Mouse (Mus musculus) midbrain, embryonic 11.5 days (tissue): Measurements from ENCODE around the gene Rpl13. TPM values are rescaled to one million over a fixed set of nuclear protein-coding genes. Genes with fewer than 3 reads are reported as not detected.

ENCODE experiments used
- ATAC-seq: fragments of 200-750 bp; cut with Nextera tagmentation; 2 replicates; pipeline ENCODE4 v1.8.0; 2017; ENCODE audit warnings: moderate TSS enrichment, moderate library complexity; ENCODE audit not compliant: low FRiP score
- DNase-seq: peaks from one replicate; pipeline ENCODE4 v3.0.0; 2015; ENCODE audit warnings: low spot score; ENCODE audit errors: missing footprints
- H3K27ac ChIP-seq: fragments of 300-500 bp; sonication (generic); 2 replicates; pipeline ENCODE4 v1.5.1; 2014; ENCODE audit warnings: low read depth, low read length
- H3K27me3 ChIP-seq: fragments of 300-500 bp; sonication (generic); 2 replicates; pipeline ENCODE4 v1.6.1; 2014; ENCODE audit warnings: mild to moderate bottlenecking, low read length, moderate library complexity, mixed read lengths; ENCODE audit not compliant: control insufficient read depth, insufficient read depth
- H3K36me3 ChIP-seq: fragments of 300-500 bp; sonication (generic); 2 replicates; pipeline ENCODE4 v1.6.1; 2014; ENCODE audit warnings: mild to moderate bottlenecking, low read length, moderate library complexity, mixed read lengths; ENCODE audit not compliant: control insufficient read depth, insufficient read depth
- H3K4me1 ChIP-seq: fragments of 300-500 bp; sonication (generic); 2 replicates; pipeline ENCODE4 v1.6.1; 2014; ENCODE audit warnings: low read length; ENCODE audit not compliant: control insufficient read depth, insufficient read depth
- H3K4me2 ChIP-seq: fragments of 300-500 bp; sonication (generic); 2 replicates; pipeline ENCODE4 v1.6.1; 2014; ENCODE audit warnings: mild to moderate bottlenecking, moderate library complexity
- H3K4me3 ChIP-seq: fragments of 300-500 bp; sonication (generic); 2 replicates; pipeline ENCODE4 v1.5.1; 2014; ENCODE audit warnings: low read depth, low read length
- H3K9ac ChIP-seq: fragments of 300-500 bp; sonication (generic); 2 replicates; pipeline ENCODE4 v1.6.1; 2014; ENCODE audit warnings: low read length
- H3K9me3 ChIP-seq: fragments of 300-500 bp; sonication (generic); 2 replicates; pipeline ENCODE4 v1.6.1; 2016; ENCODE audit warnings: low read length; ENCODE audit not compliant: control insufficient read depth
- WGBS: fragments of 180-500 bp; shearing (Covaris S2); extraction: QIAGEN DNeasy Blood & Tissue Kit; methylation state at CpG from one replicate; pipeline ENCODE4 v1.1.7; 2014; 5-methylcytosine and 5-hydroxymethylcytosine counted together
- polyA plus RNA-seq: library from polyadenylated mRNA; unstranded; fragments of >200 nt; fragmentation: Nextera tagmentation; extraction: Ambion mirVana; gene quantifications from 2 replicates; pipeline ENCODE4 v1.2.1, GENCODE M21; 2014

The Rpl13 gene
- polyA plus RNA-seq, result 1,312 and 1,403 TPM in 2 replicates

DNA sequence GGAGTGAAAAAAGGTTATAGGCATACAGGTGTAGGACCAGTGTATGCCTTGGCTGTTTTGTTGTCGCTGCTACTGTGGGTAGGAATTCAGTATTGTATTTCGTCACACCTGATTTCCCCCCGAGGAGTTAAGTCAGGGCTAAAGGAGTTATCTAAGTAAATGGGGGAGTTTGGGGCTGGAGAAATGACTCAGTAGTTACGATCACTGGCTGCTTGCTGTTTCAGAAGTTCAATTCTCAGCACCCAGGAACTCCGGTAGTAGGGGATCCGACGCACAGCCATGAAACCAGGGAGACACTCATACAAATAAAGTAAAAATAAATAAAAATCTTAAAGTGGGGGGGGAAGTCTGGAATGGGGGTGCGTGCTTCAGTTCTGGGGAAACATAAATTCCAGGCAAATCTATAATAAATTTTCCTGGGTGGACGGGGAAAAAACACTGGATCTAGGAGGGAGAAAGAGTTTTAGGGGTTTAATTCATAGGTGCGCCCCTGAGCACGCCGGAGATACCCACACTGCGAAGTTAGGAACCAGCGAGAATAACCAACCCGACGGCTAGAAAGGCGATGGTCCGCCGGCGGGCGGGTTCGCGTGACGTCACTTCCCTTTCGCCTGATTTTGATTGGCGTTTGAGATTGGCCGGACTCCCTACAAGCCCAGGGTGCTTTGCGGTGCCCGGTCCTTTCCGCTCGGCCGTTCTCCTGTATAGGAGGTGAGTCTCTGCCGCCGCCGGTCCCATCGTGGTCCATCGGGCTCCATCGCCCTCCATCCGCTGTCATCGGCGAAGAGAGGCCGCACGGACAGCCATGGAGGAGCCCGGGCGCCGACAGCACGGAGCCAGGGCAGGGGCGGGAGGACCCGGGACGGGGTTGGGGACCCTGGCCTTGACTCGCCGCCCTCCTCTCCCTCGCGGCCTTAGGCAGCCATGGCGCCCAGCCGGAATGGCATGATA is at the start of gene Rpl13:
Gene Rpl13, plus strand, starts transcription at position 616 of the 951 bp plus-strand sequence.
- 1% methylated on average over 56 of the region's 56 CpGs for WGBS

DNA sequence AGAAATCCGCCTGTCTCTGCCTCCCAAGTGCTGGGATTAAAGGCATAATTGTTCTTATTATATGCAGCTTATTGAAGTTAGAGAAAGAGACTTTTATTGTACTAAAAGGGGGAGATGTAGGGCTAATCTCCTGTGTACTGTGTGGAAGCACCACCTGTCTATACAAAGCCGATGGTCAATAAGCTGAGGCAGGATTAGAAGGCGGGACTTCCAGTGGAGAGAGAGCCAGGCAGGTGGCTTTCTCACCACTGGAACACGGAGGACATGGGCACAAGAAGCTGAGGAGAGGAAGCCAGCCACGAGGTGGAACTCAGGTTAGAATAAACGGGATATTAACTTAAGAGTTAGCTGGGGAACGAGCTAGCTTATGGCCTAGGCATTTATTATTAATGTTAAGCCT is 39.4 kb upstream of the Rpl13 start, which contains the start of gene Spg7:
Gene Spg7, plus strand, starts transcription at position 222 of the 400 bp plus-strand sequence.
- ATAC-seq (no peak), DNase-seq (peak; percentile 33)
- Histone ChIP-seq H3K4me3 (no peak within 1 kb of the TSS), H3K27me3 (no peaks in the 10 kb centered on the region), H3K9me3 (no peaks in the 10 kb centered on the region), H3K36me3 (no peaks in the 10 kb centered on the region), H3K27ac (no peak within 1 kb of the TSS), H3K4me2 (no peak within 1 kb of the TSS), H3K9ac (no peak within 1 kb of the TSS), H3K4me1 (peaks cover 17% of the 10 kb centered on the region)
- WGBS, result 73% methylated on average over 7 of the region's 7 CpGs

More for the DNA sequence above, at the start of gene Rpl13:
- H3K36me3 ChIP-seq, result peaks cover 7% of the 10 kb centered on the region
- ATAC-seq, result peak; percentile 95
- H3K4me2 ChIP-seq, result peak within 1 kb of the TSS; percentile 92
- H3K9ac ChIP-seq, result peak within 1 kb of the TSS; percentile 97
- H3K27ac ChIP-seq, result peak within 1 kb of the TSS; percentile 91
- no peaks in the 10 kb centered on the region for H3K27me3 ChIP-seq
- H3K4me3 ChIP-seq, result peak within 1 kb of the TSS; percentile 84
- no peaks in the 10 kb centered on the region for H3K9me3 ChIP-seq
- peak; percentile 100 for DNase-seq
- peaks cover 11% of the 10 kb centered on the region for H3K4me1 ChIP-seq

DNA sequence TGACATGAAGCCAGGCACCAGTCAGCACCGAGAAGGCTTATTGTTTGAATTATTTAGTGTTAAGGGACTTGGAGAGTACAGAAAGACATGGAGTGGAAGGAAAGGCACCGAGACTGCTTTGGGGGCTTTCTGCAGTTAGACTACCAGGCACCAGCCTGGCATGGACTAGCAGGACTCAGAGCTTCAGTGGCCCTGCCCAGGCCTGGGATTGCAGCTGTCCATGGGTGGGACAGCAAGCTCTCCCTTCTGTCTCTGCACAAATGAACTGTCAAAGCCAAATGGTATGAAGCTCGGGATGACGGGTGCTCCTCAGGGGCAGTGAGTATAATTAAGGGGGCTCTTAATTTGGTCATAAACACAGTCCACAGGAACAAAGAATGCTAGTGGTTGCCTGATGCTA is 38.1 kb upstream of the Rpl13 start:
- H3K4me2 ChIP-seq, result peak overlapping the region; percentile 42
- H3K9me3 ChIP-seq, result no peaks in the 10 kb centered on the region
- H3K27me3 ChIP-seq, result no peaks in the 10 kb centered on the region
- 88% methylated on average over 4 of the region's 4 CpGs for WGBS
- no peak overlapping the region for H3K4me3 ChIP-seq
- H3K4me1 ChIP-seq, result peaks cover 17% of the 10 kb centered on the region
- DNase-seq (no peak), ATAC-seq (no peak)
- no peak overlapping the region; the same call in 1 of the 2 replicates for H3K9ac ChIP-seq
- no peaks in the 10 kb centered on the region for H3K36me3 ChIP-seq
- no peak overlapping the region for H3K27ac ChIP-seq

DNA sequence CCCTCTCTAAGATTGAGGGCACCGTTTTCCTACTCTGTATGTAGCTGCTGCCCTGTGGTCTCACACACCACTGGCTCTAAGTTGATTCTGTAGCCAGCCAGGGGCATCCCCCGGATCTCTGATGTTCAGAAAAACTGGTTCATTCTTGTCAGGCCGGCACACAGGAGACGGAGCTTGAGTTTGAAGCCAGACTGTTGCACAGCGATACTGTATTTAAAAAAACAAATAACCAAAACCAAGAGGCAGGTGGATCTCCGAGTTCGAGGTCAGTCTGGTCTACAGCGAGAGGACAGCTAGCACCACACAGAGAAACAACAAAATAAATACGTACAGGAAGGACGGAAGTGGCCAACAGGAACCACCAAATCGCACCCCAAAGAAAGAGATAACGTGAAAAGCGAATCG is 37.3 kb upstream of the Rpl13 start:
- DNase-seq, result no peak

DNA sequence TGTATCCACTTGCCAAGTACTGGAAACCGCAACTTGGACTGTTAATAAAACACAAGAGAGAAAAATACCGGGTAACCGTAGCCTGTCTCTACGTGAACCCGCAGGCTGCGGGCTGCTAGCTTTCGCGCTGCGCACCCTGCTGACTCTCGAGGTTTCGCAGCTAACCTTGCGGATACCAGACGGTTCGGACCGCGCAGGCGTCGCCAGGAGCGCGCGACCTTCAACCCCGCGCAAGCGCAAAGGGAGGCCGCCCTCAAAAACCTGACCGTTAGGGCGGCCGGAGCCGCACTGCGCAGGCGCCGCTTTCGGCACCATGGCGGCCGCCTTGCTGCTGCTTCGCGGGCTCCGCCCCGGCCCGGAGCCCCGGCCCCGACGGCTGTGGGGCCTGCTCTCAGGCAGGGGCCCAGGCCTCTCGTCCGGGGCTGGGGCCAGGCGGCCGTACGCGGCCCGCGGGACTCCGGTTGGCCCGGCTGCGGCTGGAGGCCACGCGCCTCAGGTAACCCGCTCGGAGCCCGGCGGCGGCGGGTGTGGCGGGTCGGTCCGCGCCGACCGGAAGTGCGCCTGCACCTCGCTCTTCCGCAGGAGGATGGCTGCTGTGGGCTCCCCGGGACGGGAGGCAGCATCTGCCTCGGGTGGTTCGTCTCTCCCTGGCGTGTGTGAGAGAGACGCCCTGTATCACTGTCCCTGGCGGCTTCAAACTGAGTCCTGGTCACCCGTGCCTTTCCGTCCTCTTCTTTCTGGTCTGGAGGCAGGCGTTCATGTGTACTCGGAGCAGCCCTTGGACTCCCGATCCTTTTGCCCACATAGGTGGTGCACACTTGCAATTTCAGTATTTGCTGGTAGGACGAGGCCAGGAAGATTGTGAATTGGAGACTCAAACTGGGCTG is 36.7 kb upstream of the Rpl13 start:
- Histone ChIP-seq H3K27ac (peak overlapping the region; percentile 83), H3K4me3 (peak overlapping the region; percentile 91), H3K36me3 (no peaks in the 10 kb centered on the region), H3K4me1 (peaks cover 17% of the 10 kb centered on the region), H3K4me2 (peak overlapping the region; percentile 82), H3K27me3 (no peaks in the 10 kb centered on the region), H3K9me3 (no peaks in the 10 kb centered on the region), H3K9ac (peak overlapping the region; percentile 97)
- WGBS, result under 1% methylated on average over 78 of the region's 84 CpGs
- ATAC-seq (peak; percentile 96), DNase-seq (peak; percentile 100)

More for the DNA sequence above, 37.3 kb upstream of the Rpl13 start:
- WGBS, result under 1% methylated on average over 14 of the region's 14 CpGs
- Histone ChIP-seq H3K27me3 (no peaks in the 10 kb centered on the region), H3K4me2 (peak overlapping the region; percentile 42), H3K36me3 (no peaks in the 10 kb centered on the region), H3K9me3 (no peaks in the 10 kb centered on the region), H3K9ac (peak overlapping the region; percentile 97), H3K27ac (peak overlapping the region; percentile 62; the same call in 1 of the 2 replicates), H3K4me3 (peak overlapping the region; percentile 91), H3K4me1 (peaks cover 17% of the 10 kb centered on the region)
- ATAC-seq, result peak; percentile 25; the same call in 1 of the 2 replicates

DNA sequence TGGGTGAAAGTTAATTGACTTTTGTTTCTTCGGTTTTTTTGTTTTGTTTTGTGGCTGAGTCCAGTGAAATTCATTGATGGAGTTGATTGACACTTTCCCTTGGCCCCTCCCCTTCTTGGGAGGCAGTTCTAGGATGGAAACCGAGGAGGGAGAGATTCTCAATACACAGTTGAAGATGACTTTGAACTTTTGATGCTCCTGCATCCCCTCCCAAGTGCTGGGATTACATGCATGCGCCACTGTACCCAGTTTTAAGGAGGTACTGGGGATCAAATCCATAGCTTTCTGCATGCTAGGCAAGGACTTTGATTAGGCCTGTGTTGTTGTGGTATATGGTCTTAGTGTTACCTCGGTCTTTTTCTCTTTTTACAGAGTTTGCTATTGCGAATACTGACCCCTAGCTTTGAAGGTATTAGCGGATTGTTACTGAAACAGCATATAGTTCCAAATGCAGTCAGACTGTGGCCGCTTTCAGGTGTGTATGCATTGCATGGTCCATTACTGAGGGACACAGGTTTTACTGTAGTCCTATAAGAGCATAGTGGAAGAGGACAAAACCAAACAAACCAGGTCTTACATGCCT is 36.0 kb upstream of the Rpl13 start:
- no peak for DNase-seq
- no peaks in the 10 kb centered on the region for H3K27me3 ChIP-seq
- H3K9me3 ChIP-seq, result no peaks in the 10 kb centered on the region
- 0 out of 2 replicates have a peak, but pooled peaks have one; percentile 10 for ATAC-seq
- H3K4me1 ChIP-seq, result peaks cover 17% of the 10 kb centered on the region
- H3K36me3 ChIP-seq, result no peaks in the 10 kb centered on the region
- H3K9ac ChIP-seq, result peak overlapping the region; percentile 97
- H3K27ac ChIP-seq, result peak overlapping the region; percentile 83; the same call in 1 of the 2 replicates
- H3K4me3 ChIP-seq, result peak overlapping the region; percentile 91
- WGBS, result 35% methylated on average over 7 of the region's 7 CpGs
- H3K4me2 ChIP-seq, result peak overlapping the region; percentile 82

DNA sequence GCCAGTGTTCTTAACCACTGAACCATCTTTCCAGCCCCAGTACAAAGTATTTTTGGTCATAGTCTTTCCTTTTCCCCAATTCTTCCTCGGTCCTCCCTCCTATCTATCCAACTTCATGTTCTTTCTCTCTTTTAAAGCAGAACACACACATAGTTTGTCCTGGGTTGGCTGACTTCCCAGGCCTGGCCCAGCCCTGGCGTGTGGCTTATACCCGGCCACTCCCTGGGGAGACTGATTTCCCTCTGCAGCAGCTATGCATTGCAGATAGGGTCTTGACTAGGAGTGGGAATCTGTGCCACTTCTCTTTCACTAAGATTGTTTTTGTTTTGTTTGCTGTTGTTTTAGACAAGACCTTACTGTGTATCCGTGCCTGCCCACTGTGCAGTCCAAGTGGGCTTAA is 31.0 kb upstream of the Rpl13 start:
- no peak for ATAC-seq
- no peak overlapping the region for H3K9ac ChIP-seq
- H3K36me3 ChIP-seq, result 0 out of 2 replicates have a peak, but pooled peaks cover 8% of the 10 kb centered on the region
- DNase-seq, result no peak
- H3K27ac ChIP-seq, result no peak overlapping the region
- H3K27me3 ChIP-seq, result no peaks in the 10 kb centered on the region
- WGBS, result 93% methylated on average over 4 of the region's 4 CpGs
- no peak overlapping the region for H3K4me3 ChIP-seq
- peaks cover 11% of the 10 kb centered on the region for H3K4me1 ChIP-seq
- H3K4me2 ChIP-seq, result no peak overlapping the region
- H3K9me3 ChIP-seq, result no peaks in the 10 kb centered on the region

DNA sequence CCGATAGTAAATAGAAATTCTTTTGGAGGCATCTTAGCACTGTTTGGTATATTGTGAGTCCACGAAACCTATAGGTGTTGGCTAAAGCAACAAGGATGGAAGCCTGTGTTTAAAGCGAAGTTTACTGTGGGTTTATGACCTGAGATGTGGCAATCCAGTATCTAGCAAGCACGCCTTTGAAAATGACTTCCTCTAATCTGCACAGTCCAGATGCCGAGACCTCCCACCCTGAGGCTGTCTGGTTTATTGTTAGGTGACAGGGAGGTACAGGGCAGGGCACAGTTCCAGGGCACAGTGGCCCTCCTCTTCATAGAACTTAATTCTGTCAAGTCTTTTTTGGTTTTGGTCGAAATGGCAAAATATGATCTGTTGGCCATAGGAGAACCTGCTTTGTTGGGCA is 24.9 kb upstream of the Rpl13 start:
- Histone ChIP-seq H3K27me3 (no peaks in the 10 kb centered on the region), H3K27ac (no peak overlapping the region)
- 90% methylated on average over 6 of the region's 6 CpGs for WGBS

More for the DNA sequence above, 24.9 kb upstream of the Rpl13 start:
- Histone ChIP-seq H3K4me3 (no peak overlapping the region), H3K9ac (no peak overlapping the region), H3K4me1 (no peaks in the 10 kb centered on the region), H3K36me3 (peaks cover 25% of the 10 kb centered on the region), H3K4me2 (no peak overlapping the region), H3K9me3 (no peaks in the 10 kb centered on the region)
- ATAC-seq, result no peak
- no peak for DNase-seq
